ENCODE assay signal across 13 mouse cellular contexts in the genomic region with DNA sequence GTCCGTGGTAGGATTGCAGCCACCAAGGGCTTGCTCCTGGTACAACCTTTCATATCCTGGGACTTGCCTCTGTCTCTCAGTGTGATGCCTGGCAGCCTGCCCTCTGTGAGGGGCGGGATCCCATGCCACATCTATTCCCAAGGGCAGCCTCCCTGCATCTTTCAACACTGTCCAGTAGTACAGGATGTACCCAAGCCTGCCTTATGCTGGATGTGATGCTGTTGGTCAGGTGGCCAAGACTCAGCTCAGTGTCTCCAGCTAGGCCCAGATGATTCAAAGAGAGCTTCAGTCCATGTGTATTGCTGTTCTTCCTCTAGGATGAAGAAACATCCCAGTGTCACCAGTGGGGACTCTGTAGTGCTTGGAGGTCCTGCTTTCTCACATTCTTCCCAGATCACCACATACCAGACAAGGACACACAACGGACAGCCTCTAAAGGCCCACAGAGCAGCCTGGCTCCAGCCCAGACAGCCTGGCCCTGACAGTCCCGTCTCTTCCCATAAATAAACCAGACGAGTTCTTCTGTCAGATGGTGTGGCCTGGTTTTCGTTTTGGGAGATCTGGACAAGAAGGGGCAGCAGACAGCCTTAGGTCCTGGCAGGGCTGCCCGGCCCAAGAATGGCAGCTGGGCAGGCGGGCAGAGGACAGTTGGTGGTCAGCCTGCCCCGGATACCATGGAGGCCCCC. TPM values are rescaled to one million over a fixed set of nuclear protein-coding genes. Genes with fewer than 3 reads are reported as not detected.
DNase-seq lines count a peak whose midpoint lies in the region; ATAC-seq lines count a peak whose summit lies in the region.
"Had no signal": no experiment of that assay in that cellular context is flagged by ENCODE, and none has a peak within 500 bp of the region (broad histone marks: within the 10 kb centered on the region; RNA-seq: fewer than 3 reads in every experiment).

No protein-coding gene starts in this region.

- DNase-seq in kidney, postnatal 14 days, result peak; percentile 45
- DNase-seq in kidney, adult 18-20 months, result no peak
- DNase-seq in cerebellum, postnatal 10 days, result peak; percentile 77 to 78
- DNase-seq in lung, postnatal 14 days, result peak; percentile 50
- DNase-seq in right cerebral cortex, postnatal 4 days, result no peak
- no peak for DNase-seq in hindbrain, embryonic 11.5 days (ENCODE audit: low spot score)
- DNase-seq in thymus, postnatal 25 days, result no peak

- 0 out of 2 replicates have a peak overlapping the region, but pooled peaks have one; percentile 10 for H3K4me2 ChIP-seq in heart, embryonic 12.5 days
- H3K4me2 ChIP-seq in hindbrain, embryonic 11.5 days (replicated peaks; ENCODE audit: low read depth, low read length), result no peak overlapping the region
- H3K4me2 ChIP-seq: embryonic facial prominence, embryonic 15.5 days; liver, embryonic 15.5 days; midbrain, embryonic 15.5 days; neural tube, embryonic 15.5 days had no signal

- 39% methylated on average over 9 of the region's 9 CpGs for WGBS in heart, embryonic 12.5 days
- 92% methylated on average over 9 of the region's 9 CpGs for WGBS in hindbrain, embryonic 11.5 days

- no peaks in the 10 kb centered on the region for H3K9me3 ChIP-seq in heart, embryonic 12.5 days (replicated peaks)
- H3K9me3 ChIP-seq in hindbrain, embryonic 11.5 days (ENCODE audit: control insufficient read depth, low read length), result no peaks in the 10 kb centered on the region
- H3K9me3 ChIP-seq: embryonic facial prominence, embryonic 15.5 days; liver, embryonic 15.5 days; midbrain, embryonic 15.5 days; neural tube, embryonic 15.5 days had no signal

- H3K4me1 ChIP-seq in heart, embryonic 12.5 days (replicated peaks), result peaks cover 25% of the 10 kb centered on the region
- H3K4me1 ChIP-seq in hindbrain, embryonic 11.5 days (replicated peaks; ENCODE audit: control insufficient read depth, insufficient read depth, low read length), result 0 out of 2 replicates have a peak, but pooled peaks cover 2% of the 10 kb centered on the region
- H3K4me1 ChIP-seq: embryonic facial prominence, embryonic 15.5 days; liver, embryonic 15.5 days; midbrain, embryonic 15.5 days had no signal

- no peaks in the 10 kb centered on the region for H3K27me3 ChIP-seq in heart, embryonic 12.5 days (replicated peaks)
- H3K27me3 ChIP-seq in hindbrain, embryonic 11.5 days (ENCODE audit: control insufficient read depth, insufficient read depth, low read length), result no peaks in the 10 kb centered on the region
- H3K27me3 ChIP-seq: embryonic facial prominence, embryonic 15.5 days; liver, embryonic 15.5 days; midbrain, embryonic 15.5 days; neural tube, embryonic 15.5 days had no signal

- ATAC-seq in heart, embryonic 12.5 days (ENCODE audit: insufficient number of reproducible peaks, low FRiP score), result no peak
- no peak for ATAC-seq in hindbrain, embryonic 11.5 days (ENCODE audit: low FRiP score)
- ATAC-seq: forebrain, embryonic 16.5 days; midbrain, embryonic 15.5 days had no signal

- peak overlapping the region; percentile 63 for H3K27ac ChIP-seq in heart, embryonic 12.5 days (ENCODE audit: poor library complexity, severe bottlenecking)
- H3K27ac ChIP-seq in hindbrain, embryonic 11.5 days (ENCODE audit: low read depth, low read length), result no peak overlapping the region
- H3K27ac ChIP-seq: embryonic facial prominence, embryonic 15.5 days; liver, embryonic 15.5 days; midbrain, embryonic 15.5 days; neural tube, embryonic 15.5 days had no signal

- H3K9ac ChIP-seq in heart, embryonic 12.5 days, result no peak overlapping the region
- H3K9ac ChIP-seq in hindbrain, embryonic 11.5 days (ENCODE audit: low read depth, low read length), result no peak overlapping the region
- H3K9ac ChIP-seq: embryonic facial prominence, embryonic 15.5 days; liver, embryonic 15.5 days; midbrain, embryonic 15.5 days; neural tube, embryonic 15.5 days had no signal

- no peaks in the 10 kb centered on the region for H3K36me3 ChIP-seq in heart, embryonic 12.5 days
- no peaks in the 10 kb centered on the region for H3K36me3 ChIP-seq in hindbrain, embryonic 11.5 days (ENCODE audit: control insufficient read depth, insufficient read depth, low read length)
- H3K36me3 ChIP-seq: embryonic facial prominence, embryonic 15.5 days; liver, embryonic 15.5 days; midbrain, embryonic 15.5 days; neural tube, embryonic 15.5 days had no signal

- H3K4me3 ChIP-seq in heart, embryonic 12.5 days, result no peak overlapping the region
- H3K4me3 ChIP-seq in hindbrain, embryonic 11.5 days (ENCODE audit: low read depth, low read length), result no peak overlapping the region
- H3K4me3 ChIP-seq: embryonic facial prominence, embryonic 15.5 days; liver, embryonic 15.5 days; midbrain, embryonic 15.5 days; neural tube, embryonic 15.5 days had no signal

RNA-seq across cellular contexts. Expression of a gene that starts 52.0 kb away (rescaled TPM):
- polyA plus RNA-seq in heart, embryonic 12.5 days (2016; fragmentation: Nextera tagmentation; extraction: Ambion mirVana), result 7.4 and 7.5 TPM in 2 replicates
- 1.8 and 2.4 TPM in 2 replicates for polyA plus RNA-seq in hindbrain, embryonic 11.5 days (2014; fragmentation: Nextera tagmentation; extraction: Ambion mirVana)

Comparison
In these comparisons a context has a peak if more than half of its experiments do, and no peak if none do; other contexts are left out.
1. DNase-seq: peak in kidney, postnatal 14 days (single experiment), cerebellum, postnatal 10 days (2 of 2) and lung, postnatal 14 days (single experiment); none in kidney, adult 18-20 months (single experiment), right cerebral cortex, postnatal 4 days (single experiment), hindbrain, embryonic 11.5 days (single experiment) and thymus, postnatal 25 days (single experiment).